Mouse (Mus musculus): ENCODE results near the gene N4bp2. TPM values are rescaled to one million over a fixed set of nuclear protein-coding genes. Genes with fewer than 3 reads are reported as not detected.
"Not testable (repeated sequence)": the region's sequence is repeated elsewhere in the genome, so short reads cannot be mapped to it uniquely, and the experiment has no call there.

N4bp2 gene
- total RNA-seq, 2 experiments from 2014 or later = 6.0 to 18.7 TPM

GRCm38 (mm10) chr5:65763916-65764785, 830 bp downstream of the N4bp2 start:
- ATAC-seq (replicated peaks; ENCODE audit: low FRiP score, poor library complexity, severe bottlenecking) = peak; percentile 65

GRCm38 (mm10) chr5:65764786-65765634, 1.7 kb downstream of the N4bp2 start:
- ATAC-seq (replicated peaks; ENCODE audit: low FRiP score, poor library complexity, severe bottlenecking) = peak; percentile 91

- no peak for ATAC-seq (replicated peaks; ENCODE audit: low FRiP score, poor library complexity, severe bottlenecking)
These were observed 2.3 kb downstream of the N4bp2 start for GRCm38 (mm10) chr5:65765635-65765911.

- ATAC-seq (replicated peaks; ENCODE audit: low FRiP score, poor library complexity, severe bottlenecking) = no peak
These were observed 4.7 kb downstream of the N4bp2 start for GRCm38 (mm10) chr5:65768007-65768406.

- ATAC-seq (replicated peaks; ENCODE audit: low FRiP score, poor library complexity, severe bottlenecking) = no peak
These were observed 6.7 kb downstream of the N4bp2 start for GRCm38 (mm10) chr5:65770065-65770464.

GRCm38 (mm10) chr5:65770493-65770892, 7.2 kb downstream of the N4bp2 start:
- no peak for ATAC-seq (replicated peaks; ENCODE audit: low FRiP score, poor library complexity, severe bottlenecking)

GRCm38 (mm10) chr5:65773957-65774356, 10.6 kb downstream of the N4bp2 start:
- ATAC-seq (replicated peaks; ENCODE audit: low FRiP score, poor library complexity, severe bottlenecking) = not testable (repeated sequence)

GRCm38 (mm10) chr5:65776166-65776565, 12.8 kb downstream of the N4bp2 start:
- ATAC-seq (replicated peaks; ENCODE audit: low FRiP score, poor library complexity, severe bottlenecking) = no peak

GRCm38 (mm10) chr5:65776907-65777306, 13.6 kb downstream of the N4bp2 start:
- ATAC-seq (replicated peaks; ENCODE audit: low FRiP score, poor library complexity, severe bottlenecking) = no peak

GRCm38 (mm10) chr5:65778986-65779385, 15.7 kb downstream of the N4bp2 start:
- not testable (repeated sequence) for ATAC-seq (replicated peaks; ENCODE audit: low FRiP score, poor library complexity, severe bottlenecking)

GRCm38 (mm10) chr5:65779401-65780063, 16.2 kb downstream of the N4bp2 start:
- no peak for ATAC-seq (replicated peaks; ENCODE audit: low FRiP score, poor library complexity, severe bottlenecking)

GRCm38 (mm10) chr5:65781147-65781715, 17.9 kb downstream of the N4bp2 start:
- ATAC-seq (replicated peaks; ENCODE audit: low FRiP score, poor library complexity, severe bottlenecking) = no peak

- no peak for ATAC-seq (replicated peaks; ENCODE audit: low FRiP score, poor library complexity, severe bottlenecking)
These were observed 18.7 kb downstream of the N4bp2 start for GRCm38 (mm10) chr5:65781769-65782715.

- no peak for ATAC-seq (replicated peaks; ENCODE audit: low FRiP score, poor library complexity, severe bottlenecking)
These were observed 27.4 kb downstream of the N4bp2 start for GRCm38 (mm10) chr5:65790604-65791225.

GRCm38 (mm10) chr5:65794202-65794601, 30.9 kb downstream of the N4bp2 start:
- ATAC-seq (replicated peaks; ENCODE audit: low FRiP score, poor library complexity, severe bottlenecking) = no peak

GRCm38 (mm10) chr5:65794702-65795101, 31.4 kb downstream of the N4bp2 start:
- ATAC-seq (replicated peaks; ENCODE audit: low FRiP score, poor library complexity, severe bottlenecking) = peak; percentile 63

- ATAC-seq (replicated peaks; ENCODE audit: low FRiP score, poor library complexity, severe bottlenecking) = peak; percentile 83
These were observed 32.1 kb downstream of the N4bp2 start for GRCm38 (mm10) chr5:65795293-65795993.

- peak; percentile 34 for ATAC-seq (replicated peaks; ENCODE audit: low FRiP score, poor library complexity, severe bottlenecking)
These were observed 32.6 kb downstream of the N4bp2 start for GRCm38 (mm10) chr5:65795994-65796298.

Data from erythroblast, adult 5-6 weeks (primary cell).